Mouse (Mus musculus) ovary, postnatal 10 days (tissue): ENCODE measurements around the gene Epo.

Source experiments
- DNase-seq: peaks from one replicate; pipeline ENCODE4 v3.0.0; 2022; ENCODE audit warnings: low spot score

The Epo gene

DNA sequence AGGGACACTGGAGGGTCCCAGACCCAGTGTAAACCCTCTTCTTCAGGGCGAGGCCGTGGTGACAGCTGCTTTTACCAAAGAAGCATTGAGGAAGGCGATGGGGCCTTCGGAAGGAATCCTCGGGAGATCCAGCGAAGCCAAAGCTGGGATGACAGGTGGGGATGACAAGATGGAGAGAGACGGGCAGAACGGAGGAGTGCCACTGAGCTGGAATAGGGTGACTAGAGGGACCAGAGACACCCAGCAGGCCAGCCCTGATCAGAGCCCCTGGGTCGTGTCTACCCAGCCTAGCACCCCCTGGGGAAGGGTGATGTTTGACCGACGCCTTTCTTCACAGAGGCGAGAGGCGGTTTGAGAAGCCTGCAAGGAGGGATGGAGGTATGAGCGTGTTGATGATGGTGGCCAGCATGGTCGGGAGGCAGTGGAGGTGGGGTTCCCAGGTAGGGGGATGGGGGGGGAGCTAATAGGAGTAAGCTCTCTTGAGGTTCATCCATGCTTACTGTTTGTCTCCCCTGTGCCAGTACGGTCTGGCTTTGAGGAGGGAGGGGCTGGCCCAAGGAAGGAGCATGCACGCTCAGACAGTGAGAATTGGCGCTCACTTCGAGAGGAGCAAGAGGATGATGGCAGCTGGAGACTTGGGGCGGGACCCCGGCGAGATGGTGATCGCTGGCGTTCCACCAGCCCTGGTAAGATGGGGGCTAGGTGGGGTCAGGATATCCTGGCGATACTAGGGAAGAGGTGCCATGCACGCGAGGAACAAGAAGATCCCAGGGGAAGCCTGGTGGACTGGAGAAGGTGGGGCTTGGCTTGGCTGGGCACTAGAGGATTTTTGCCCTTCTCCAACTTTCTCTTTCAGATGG is 13.1 kb downstream of the Epo start:
- no peak for DNase-seq

DNA sequence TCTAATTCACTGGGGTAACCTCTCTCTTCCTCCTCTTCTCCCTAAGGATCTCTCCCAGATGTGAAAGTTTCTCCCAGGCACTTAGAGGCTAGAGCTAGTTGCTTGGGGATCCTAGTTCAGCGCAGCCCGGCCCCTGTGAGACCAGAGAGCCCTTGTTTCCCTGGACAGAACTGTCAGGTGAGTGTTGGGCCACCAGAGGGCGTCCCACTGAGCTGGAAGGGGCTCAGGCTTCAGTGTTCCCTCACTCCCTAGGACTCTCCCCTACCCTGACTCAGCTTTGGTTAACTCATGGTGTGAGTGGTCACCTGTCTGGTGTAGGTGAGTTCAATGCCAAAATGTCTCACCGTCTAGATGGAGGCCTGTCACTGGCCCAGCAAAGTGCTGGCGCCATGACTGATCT is 14.6 kb downstream of the Epo start, which contains the start of gene Gigyf1:
Gene Gigyf1, plus strand, starts transcription at position 113 of the 400 bp plus-strand sequence.
- DNase-seq, result no peak

DNA sequence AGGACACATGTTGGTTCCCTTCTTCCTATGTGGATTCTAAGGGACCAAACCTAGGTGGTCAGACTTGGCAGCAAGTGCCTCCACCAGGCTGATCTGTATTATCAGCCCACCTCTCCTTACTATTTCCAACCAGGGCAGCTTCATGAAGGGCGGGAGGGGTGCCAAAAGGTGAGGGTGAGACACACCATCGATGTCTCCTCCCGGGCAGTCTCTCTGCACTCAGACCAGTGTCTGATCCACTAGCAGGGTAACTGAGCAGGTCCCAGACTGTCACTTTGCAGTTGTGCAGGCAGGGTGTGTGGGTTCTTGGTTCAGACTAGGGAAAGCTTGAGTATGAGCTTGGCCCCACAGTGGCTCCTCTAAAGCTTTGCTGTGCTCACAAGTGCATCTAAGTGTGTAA is 18.2 kb downstream of the Epo start:
- DNase-seq, result no peak

DNA sequence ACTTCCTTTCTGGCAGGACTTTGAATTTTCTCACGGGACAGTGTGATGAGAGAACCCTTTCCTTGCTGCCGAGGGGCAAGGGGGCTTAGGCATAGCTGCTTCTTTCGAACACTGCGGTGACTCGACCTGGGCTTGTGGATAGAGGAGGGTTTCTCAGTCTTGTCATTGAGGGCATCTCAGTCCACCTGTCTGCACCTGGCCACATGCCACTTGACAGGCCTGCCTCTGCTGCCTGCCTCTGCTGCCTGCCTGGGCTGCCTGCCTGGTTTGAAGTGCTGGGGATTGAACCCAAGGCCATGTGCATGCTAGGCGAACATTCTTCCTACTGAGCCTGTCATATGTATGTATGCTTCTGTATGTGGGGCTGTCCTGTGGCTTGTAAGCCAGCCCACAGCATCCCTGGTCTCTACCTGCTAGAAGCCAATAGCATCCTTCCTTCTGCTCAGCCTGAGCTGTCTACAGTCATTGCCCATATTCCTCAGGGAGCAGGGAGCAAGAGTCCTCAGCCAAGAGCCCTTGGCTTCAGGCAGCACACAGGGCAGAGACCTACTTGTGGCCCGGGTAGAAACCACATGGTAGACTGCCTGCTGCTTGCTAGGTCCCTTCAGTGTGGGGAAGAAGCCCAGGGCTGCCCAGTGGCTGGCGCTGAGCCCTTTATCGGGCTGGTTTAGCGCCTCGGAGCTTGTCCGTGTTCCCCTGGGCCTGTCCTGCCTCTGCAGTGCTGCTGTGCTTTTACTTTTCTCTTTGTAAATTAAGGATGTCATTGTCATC is 18.9 kb downstream of the Epo start:
- no peak for DNase-seq

DNA sequence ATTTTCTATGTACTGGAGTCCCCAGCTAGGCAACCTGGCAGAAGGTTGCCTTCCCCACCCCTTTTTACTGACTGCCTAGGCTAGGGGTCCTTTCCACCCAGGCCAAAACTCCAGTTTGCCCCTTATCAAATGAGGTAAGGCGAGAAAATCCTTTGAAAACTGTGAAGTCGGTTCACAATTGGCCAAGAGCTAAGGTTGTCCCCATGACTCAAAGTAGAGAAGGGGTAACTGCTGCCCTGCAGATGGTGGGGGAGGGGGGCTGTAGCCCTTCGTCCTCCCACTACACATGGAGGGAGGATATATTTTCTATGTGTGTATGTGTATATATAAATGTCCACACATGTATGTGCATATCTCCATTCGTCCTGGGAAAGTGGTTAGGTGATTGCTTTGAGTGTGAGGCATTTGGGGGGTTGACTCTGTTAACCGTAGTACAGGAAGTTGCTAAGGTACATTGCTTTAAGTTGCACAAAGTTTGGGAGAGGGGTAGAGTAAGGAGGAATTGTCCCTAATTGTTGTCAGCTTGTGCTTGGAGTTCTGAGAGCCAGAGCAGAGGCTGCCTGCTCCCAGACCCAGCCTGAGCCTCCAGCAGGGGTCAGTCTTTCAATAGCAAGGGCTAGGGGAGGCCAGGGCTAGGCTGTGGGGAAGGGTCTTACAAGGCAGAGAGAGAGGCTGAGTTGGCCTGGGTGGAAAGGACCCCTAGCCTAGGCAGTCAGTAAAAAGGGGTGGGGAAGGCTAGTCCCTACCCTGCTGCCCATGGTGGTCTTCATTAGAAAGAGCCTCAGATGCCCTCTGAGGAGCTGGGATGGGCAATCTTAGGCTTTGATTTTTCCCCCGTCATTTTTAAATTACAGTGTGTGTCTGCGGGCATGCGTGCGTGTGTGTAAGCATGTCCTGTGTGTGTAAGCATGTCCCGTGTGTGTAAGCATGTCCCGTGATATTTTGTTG is 19.9 kb downstream of the Epo start:
- no peak for DNase-seq

DNA sequence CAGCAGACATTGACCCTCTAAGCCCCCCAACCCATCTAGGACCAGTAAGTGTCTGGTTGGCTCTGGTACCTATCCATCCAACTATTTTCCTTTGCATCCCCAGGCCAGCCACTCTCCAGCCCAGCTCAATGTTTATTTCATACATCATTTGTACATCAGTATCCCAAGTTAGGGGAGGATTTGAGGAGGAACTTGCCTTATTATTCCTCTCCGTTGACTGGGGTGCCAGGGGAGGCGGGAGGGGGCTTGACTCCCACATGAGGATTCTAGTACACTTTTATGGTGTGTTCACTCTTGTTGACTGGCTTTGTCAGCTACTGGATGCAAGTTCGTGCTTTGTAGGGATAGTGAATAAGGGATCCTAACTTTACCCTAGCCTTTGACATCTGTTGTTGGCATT is 21.3 kb downstream of the Epo start:
- DNase-seq, result no peak

DNA sequence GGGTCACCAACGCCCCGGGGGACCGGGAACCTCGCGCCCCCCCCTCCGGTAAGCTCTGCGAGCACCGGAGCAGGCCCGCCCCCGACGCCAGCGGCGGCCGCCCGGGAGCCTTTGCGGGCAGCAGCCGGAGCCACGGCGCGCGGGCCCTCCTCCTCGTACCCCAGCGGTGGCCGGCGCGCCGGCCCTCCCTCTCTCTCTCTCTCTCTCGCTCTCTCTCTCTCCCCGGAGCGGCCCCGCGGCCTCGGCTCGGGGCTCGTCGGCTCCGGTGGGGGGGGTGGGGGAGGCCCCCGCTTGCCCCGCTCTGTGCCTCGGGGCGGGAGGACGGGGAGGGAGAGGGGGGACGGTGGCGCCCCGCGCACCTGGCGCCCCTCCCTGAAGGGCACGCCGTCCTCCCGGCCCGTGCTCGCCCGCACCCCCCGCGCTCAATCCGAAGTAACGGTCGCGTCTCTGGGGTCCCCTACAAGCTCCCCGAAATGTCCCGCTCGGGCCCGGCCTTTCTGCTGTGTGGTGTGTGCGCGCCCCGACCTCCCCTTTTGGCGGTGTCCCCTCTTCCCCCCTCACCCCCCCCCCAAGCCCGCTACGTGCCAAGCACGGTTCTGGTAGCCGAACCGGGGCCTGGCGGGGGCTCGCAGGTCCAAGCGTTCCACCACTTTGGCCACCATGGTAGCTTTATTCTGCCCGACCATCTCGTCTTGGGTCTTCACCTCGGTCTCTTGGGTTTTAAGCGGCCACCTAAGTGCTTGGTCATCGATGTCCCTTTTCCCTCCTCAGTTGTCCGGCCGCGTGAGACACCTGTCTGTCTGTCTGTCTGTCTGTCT is 22.3 kb downstream of the Epo start:
- DNase-seq, result no peak

DNA sequence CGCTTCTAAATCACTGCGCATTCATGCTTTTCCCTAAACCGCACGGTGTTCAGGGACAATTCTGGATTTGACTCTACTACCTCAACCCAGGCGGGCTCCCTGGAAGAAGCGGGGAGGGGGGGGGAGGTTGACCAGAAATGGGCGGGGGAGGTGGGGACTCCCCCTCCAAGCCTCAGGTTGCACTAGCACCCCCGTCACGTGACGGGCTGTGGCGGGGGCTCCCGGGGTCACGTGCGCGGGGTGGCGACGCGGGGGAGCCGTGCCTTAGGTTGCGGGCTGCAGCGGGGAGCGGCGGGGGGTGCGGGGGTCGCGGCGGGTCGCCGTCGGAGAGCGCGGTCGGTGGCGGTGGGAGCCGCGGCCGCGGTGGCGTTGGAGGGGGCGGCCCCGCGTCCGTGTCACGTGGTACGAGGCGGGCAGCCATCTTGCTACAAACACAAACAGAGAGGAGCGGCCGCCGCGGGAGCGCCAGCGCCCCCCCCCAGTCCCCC is 23.0 kb downstream of the Epo start:
- DNase-seq, result peak; percentile 58

DNA sequence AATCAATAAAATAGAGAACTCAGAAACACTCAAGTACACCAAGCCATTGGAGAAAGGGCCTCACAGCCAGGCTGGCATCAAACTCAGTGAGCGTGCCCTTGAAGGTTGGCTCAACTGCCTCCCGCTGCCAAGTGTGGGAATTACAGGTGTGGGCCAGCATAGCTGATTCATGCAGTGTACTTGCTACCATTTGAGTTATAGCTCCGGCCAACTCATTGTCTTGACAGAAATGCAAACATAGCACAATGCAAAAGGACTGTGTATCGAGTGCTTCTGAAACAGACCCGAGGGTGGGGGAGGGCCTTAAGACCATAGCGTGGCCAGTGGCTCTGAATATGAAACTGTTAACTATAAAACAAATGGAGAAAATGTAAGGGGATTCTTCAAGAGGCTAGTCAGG is 29.0 kb downstream of the Epo start:
- DNase-seq, result no peak

DNA sequence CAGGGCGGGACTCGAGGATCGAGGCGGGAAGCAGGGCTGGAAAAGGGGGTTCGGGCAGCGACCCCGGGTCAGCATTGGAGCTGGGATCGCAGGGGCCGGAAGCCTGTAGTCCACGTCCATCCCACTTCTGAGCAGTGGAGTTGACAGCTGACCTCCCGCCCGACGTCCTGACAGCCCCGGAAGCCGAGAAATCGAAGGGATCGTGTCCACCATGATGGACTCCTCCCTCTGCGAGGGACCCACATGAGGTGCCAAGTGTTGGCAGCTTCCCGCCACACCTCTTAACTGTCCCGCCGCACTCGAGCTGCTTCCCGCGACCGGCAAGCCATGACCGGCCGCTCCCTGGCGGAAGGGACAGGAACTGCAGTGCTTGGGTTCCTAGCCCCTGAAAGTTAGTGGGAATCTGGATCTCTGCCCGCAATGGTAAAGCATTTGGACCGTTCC is 30.4 kb downstream of the Epo start:
- no peak for DNase-seq

DNA sequence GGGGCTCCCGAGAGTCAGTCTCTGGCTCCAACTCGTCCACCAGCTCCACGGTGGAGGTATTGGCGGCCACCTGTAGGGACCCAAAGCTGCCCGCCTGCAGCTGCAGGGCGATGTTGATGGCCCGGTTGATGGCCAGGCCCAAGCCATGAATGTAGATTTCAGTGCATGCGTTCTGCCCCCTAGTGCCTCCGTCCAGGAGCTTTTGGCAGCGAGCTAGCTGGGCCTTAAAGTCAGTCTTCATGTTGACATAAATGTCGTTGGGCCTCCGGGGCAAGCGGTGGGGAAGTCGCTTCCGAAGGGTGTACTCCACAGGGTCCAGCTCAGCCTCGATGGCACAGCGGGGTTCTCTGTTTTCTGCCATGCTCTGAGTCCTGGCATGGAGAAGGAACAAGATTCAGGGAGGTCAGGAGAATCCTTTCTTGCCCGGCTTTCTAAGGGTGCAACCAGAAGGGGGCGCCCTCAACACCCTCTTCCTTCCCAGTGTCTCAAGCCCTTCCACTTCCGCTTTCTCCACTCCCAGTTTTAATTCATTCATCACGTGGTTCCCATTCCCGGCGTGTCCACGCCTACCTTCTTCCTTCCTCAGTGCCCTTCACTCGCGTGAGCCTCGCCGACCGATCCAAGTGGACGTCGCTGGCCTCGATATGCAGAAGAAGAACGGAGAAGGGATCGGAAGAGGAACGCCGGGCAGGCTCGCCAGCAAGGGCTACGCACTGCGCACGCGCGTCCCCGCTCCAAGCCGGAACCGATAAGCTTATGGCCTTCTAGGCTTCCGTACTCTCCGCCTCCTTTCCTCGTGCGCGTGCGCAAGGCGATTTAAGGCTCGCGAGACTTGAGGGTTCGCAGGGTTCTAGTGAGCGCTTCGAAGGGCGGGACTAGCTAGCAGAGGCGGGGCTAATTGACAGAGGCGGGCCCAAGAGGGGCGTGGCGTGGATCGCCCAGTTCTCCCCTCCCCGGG is 31.1 kb downstream of the Epo start, which contains the start of gene Pop7:
Gene Pop7, minus strand, starts transcription at position 810 of the 958 bp plus-strand sequence.
- peak; percentile 100 for DNase-seq

DNA sequence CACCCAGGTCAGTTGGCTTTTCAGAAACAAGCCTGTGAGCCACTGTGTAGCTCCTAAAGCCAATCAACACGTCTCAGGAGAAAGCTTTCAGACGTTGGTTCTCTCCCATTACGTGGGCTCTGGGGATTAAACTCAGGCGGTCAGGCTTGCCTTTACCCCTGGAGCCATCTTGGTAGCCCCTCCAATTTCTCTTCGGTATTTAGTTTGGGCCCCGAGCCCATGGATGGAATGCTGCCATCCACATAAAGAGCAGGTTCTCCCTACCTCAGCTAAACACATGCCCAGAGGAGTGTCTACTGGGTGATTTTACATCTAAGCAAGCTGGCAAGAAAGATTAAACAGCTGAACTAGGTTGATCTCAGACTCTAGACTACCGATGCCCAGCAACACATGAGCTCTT is 32.9 kb downstream of the Epo start:
- DNase-seq, result no peak

DNA sequence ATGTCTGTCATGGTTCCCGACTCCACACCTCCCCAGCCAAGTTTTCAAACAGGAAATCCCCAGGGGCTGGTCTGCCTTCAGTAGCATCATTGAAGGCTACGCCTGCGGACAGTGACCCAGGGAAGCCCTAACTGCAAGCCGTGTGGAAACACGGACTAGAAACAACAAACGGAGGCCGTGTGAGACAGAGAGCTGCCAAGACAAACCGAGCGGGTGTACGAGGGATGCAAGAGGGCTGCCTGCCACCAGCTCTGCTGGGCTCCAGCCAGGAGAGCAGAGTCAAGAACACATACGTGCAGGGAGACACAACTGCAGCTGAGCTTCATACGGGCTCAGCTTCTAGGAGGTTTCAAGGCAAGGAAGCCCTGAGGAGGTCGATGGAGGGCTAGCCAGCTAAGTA is 39.2 kb downstream of the Epo start:
- no peak for DNase-seq

DNA sequence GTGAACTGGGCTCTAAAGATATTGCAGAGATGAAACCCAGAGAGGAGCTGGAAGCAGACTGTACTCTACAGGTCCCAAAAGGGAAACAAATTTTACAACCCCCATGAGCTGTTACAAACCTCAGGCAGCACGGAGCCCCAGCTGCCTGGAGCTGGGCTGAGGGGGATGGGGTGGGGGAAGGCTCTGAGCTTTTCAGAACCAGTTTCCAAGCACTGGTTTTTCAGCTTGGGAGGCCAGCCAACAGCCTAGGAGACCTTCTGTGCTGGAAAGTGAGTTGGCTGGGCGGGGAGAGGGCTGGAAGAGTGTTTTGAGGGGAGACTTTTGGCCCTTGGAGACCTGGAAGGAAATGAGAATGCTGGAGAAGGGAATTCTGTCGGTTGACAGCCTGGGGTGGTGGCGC is 41.5 kb downstream of the Epo start:
- DNase-seq, result no peak

DNA sequence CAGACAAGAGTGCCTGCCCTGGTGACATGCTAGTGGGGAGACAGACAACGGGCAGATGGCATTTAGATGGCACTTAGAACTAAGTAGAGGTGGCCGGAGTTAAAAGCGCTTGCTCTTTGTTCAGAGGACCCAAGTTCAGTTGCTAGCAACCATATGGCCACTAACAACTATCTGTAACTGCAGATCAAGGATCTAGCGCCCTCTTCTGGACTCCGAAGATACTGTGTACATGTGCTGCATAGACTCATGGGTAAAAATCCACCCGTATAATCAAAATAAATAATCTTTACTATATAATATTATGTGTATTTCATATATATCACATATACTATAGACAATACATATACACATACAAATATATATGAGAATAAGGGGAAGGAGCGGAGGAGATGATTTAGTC is 45.4 kb downstream of the Epo start:
- DNase-seq, result no peak

DNA sequence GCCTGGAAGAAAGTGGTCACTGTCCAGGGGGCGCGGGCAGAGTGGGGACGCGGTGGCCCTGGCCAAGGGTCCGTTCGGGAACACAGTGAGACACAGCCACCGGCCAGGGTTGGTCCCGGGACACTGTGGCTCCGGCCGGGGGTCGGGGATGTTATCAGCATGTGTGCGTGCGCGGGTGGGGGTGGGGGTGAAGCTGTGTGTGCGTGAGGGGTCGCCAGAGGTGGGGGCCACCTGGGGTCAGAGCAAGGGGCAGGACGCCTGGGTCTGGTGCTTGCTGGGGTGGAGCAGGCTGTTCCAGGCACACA is 47.2 kb downstream of the Epo start:
- DNase-seq, result no peak

DNA sequence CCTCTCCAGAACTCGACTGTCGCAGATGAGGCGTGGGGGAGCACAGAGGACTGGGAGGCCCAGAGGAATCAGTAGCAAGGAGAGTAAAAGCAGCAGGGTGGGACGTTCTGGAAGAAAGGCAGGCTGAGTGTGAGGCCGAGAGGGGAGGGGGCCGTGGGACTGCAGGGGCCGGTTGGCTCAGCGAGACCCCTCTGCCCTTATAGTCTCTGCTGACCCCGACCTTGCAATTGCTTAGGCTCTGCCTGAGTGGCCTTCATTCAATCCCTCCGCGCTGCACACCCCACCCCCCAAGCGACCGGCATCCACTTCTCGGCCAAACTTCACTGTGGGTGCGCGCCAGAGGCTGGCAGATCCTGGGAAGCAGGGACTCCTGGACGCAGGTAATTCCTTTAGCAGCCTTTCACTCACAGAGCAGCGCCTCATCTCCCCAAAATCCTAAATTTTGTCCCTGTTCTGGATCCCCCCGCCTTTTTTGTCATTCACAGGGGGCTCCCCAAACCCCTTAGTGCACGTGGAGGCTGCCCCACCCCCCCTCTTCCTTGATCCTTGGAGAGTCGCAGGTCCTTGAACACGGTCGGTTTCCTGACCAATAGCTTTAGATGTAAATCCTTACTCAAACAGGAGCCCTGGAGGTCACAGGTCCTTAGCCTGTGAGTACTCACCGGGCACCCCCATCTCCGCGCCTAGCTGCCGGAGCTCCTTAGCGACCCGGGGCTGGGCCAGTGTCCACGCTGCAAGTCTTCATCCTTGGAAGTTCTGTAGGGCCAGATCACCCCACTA is 47.8 kb downstream of the Epo start:
- no peak for DNase-seq

DNA sequence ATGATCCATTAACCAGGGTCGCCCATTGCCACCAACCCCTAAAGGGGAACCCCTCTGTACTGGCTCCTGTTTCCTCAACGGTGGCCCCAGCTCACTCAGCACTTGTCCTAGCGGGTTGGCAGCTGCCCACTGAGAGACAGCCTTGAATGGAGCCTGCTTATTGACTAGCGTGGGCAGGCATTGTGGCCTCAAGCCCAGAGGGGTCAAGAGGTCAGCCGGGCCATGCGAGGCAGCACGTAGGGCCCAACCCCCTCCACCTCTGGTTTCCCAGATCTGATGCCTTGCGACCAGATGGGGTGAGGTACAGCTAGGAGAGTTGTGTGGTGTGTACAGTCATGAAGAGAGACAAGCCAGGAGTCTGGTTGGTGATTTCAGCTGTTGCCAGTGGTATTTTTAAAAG is 51.1 kb downstream of the Epo start:
- no peak for DNase-seq

DNA sequence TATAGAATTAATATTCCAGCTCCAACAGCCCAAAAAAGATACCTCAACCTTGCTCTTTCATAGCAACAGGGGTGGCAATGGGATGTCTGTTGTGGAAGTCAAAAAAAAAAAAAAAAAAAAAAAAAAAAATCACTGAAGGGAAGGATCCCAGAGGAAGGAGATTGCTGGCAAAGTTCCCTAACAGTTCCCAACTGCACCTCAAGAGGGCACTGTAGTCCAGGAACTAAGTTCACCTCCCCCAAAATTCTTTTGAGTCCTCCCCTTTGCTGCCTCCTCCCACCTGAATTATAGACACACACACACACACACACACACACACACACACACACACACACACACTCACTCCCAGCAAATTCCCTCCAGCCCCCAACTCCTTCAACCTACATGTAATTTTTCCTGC is 51.9 kb downstream of the Epo start:
- DNase-seq, result peak; percentile 69
